Mouse (Mus musculus): ENCODE measurements at regions not wholly inside any gene's neighbourhood (a gene's known extent, or its start where the extent isn't known, plus 50 kb on each side); places are given as distances from the start of the nearest gene placed in this dataset. TPM values are rescaled to one million over a fixed set of nuclear protein-coding genes. Genes with fewer than 3 reads are reported as not detected.

GRCm38 (mm10) chr15:22351502-22351901, 197.3 kb upstream of the Cdh18 start:
- Histone ChIP-seq H3K27me3 (ENCODE audit: control insufficient read depth, insufficient read depth, low read depth, low read length) (no peaks in the 10 kb centered on the region), H3K4me3 (ENCODE audit: low read length) (no peak overlapping the region), H3K9me3 (ENCODE audit: control insufficient read depth, low read length) (no peaks in the 10 kb centered on the region), H3K36me3 (ENCODE audit: control insufficient read depth, insufficient read depth, low read length) (no peaks in the 10 kb centered on the region), H3K4me1 (replicated peaks; ENCODE audit: control insufficient read depth, insufficient read depth, low read length) (no peaks in the 10 kb centered on the region), H3K27ac (ENCODE audit: low read length) (no peak overlapping the region), H3K9ac (ENCODE audit: low read length) (no peak overlapping the region), H3K4me2 (ENCODE audit: low read depth, low read length) (no peak overlapping the region)
- no peak for ATAC-seq (ENCODE audit: low read depth)
- WGBS: 68% methylated on average over 1 of the region's 1 CpGs

Small RNAs in the stretch of these regions (microRNA-seq; reads per million reads assigned to microRNA genes)
- not detected for gene Gm27525
